Mouse (Mus musculus) v-Abl transformed pro-B cells (cell line): ENCODE data around the gene Etfbkmt.
"Not testable (repeated sequence)": the region's sequence is repeated elsewhere in the genome, so short reads cannot be mapped to it uniquely, and the experiment has no call there.

ENCODE experiments used
- in situ Hi-C, 2 experiments: fragments of 400-800 bp; cut with MboI; formaldehyde crosslinking; loops; one replicate each; pipeline ENCODE4 v1.15.1; 2025; ENCODE audit not compliant: unreplicated experiment in 2 of 2

The Etfbkmt gene

GRCm38 (mm10) chr6:149169965-149170364 is 30.3 kb downstream of the Etfbkmt start:
- in situ Hi-C loops = not testable (repeated sequence)

DNA sequence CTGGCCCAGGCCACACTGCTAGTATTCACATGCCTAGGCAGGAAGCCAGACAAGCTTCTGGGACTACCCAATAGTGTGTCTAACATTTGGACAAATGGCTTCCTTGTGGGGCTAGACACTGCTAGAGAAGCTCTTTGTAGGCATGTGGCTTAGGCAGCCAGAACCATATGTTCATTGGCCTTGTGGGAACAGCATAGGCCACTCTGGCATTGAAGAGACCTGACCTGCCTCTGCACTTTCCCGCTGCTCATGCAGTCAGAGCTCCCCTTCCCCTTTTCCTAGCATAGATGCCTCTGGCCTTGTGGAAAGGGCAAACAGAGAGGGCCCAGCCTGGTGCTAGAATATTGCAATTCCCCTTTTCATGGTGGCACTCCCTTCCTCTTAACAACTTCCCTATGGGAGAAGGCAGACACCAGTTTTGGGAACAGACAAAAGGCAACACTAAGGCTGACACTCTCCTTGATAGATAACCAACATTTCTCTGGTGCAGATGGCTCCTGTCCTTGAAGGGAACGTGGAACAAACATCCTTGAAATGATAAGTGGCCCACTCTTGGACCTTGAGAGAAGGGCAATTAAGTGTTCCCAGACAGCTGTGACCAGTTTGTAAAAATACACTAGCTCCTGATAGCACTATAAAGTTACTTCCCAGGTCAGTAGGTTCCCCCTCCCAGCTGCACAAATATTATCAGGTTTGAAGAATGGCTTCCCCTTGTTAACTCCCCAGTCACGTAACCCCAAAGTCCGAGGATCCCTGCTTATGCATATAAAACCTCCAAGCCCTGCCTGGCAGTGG is 34.4 kb downstream of the Etfbkmt start:
- in situ Hi-C loops = no loop called here

GRCm38 (mm10) chr6:149174932-149175570 is 35.4 kb downstream of the Etfbkmt start:
- in situ Hi-C loops = no loop called here

DNA sequence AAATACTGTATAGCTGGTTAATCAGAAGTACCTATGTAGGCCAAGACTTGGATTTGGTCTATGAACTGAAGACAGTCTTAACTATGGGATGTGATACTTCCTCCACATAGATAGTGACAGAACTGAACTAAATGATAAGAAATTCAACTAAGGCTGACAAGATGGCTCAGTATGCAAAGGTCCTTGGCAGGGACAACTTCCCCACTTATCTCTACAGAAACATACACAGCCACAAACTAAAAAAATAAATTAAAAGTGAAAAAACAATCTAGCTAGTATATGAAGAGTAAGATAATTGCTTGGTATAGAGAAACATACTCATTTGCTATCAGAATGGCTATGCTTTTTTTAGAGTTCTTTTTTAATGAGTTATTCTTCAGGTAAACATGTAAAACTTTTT is 39.4 kb downstream of the Etfbkmt start:
- in situ Hi-C loops = no loop called here

DNA sequence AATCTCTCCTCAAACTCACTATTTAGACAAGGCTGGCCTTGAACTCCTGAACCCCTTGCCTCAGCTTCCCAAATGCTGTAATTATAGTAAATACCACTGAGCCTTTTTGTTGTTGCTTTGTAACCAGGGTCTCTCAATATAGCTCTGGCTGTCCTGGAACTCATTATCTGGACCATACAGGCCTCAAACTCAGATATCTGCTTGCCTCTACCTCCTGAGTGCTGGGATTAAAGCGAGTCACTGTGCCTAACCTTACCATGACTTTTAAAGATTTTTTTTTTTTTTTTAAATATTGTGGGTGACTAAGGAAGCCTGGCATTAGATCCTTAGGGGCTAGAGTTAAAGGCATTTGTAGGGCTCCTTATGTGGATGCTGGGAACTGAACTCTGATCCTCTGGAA is 44.4 kb downstream of the Etfbkmt start:
- in situ Hi-C loops = loop anchor here in 1 of 2 experiments (10.0 kb wide), 1 partner anchor 121 kb away; the partner anchor contains the start of gene Resf1

DNA sequence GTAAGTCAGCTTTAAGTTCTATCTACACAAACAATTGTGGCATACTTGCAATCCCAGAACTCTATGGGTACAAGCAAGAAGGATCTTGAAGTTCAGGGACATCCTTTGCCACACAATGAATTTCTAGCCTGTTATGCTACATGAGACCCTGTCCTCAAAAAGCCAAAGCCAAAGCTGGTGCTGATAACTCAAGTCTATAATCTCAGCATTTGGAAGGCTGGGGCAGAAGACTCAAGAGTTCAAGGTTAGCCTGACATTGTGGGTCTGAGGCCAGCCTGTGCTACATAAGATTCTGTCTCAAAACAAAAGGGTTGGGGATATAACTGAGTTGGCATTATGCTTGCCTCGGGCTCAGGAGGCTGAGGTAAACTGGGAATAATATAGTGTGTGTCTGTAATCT is 47.7 kb downstream of the Etfbkmt start:
- in situ Hi-C loops = loop anchor here (5.0 to 10.0 kb wide), 3 partner anchors 45 to 190 kb away; partner anchors contain the start of gene Resf1 (in 1 of the 2)

DNA sequence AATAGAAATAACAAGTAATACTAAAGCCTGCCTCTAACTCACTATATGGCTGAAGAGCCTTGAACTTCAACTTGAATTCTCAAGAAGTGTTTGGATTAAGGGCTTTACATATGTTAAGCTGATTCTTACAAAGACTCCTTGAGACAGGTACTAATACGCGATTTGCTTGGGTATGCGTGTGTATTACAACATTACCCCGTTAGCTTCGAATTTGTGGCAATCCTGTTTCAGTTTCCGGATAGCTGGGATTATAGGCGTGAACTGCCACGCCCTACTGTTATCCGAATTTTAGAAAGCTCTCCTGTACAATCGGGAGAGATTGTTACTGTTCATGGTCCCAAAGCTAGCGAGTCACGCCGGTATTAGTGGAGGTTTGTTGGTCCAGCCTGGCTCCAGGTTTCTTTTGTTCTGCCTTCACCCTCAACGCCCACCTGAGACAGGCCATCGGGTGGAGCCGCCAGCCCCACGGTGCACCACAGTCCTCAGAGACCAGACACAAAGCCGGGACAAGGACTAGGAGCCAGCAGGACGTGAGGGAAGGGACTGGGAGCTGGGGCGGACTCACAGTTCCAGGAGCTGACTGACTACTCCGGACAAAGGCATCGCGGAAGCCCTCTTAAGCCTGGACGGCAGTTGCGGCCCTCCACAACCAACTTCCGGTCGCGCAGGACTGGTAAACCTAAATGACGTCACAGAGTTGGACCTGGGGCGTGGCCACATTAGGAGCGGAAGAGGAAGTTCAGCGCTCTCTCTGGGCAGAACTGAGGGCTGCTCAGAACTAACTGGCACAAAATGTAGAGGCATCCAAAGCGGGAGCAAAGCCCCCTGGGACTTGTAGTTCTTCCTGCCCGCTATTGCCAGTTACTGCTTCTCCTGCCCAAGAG is 48.6 kb downstream of the Etfbkmt start, which contains the start of gene Amn1:
Gene Amn1 (minus strand): TSS at position 672 of the 884 bp plus-strand sequence.
- in situ Hi-C loops = loop anchor here (5.0 to 10.0 kb wide), 3 partner anchors 46 to 189 kb away; partner anchors contain the start of gene Resf1 (in 1 of the 2)

DNA sequence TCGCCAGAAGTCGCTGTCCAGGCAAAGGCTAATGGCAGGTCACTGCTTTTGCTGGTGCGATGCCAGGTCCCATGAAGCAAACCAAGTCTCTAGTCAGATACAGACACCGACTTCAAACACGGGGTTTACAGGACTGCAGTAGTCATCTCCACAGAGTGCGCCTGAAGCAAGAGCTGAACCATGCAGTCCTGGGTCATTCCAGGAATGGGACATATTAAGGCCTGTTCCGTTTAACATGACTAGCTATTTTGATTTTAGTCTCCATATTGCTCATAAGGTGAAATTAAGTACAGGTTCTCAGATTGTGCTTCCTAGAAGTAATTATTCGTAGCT is 49.2 kb downstream of the Etfbkmt start:
- in situ Hi-C loops = loop anchor here (5.0 to 10.0 kb wide), 3 partner anchors 47 to 188 kb away; partner anchors contain the start of gene Resf1 (in 1 of the 2)

DNA sequence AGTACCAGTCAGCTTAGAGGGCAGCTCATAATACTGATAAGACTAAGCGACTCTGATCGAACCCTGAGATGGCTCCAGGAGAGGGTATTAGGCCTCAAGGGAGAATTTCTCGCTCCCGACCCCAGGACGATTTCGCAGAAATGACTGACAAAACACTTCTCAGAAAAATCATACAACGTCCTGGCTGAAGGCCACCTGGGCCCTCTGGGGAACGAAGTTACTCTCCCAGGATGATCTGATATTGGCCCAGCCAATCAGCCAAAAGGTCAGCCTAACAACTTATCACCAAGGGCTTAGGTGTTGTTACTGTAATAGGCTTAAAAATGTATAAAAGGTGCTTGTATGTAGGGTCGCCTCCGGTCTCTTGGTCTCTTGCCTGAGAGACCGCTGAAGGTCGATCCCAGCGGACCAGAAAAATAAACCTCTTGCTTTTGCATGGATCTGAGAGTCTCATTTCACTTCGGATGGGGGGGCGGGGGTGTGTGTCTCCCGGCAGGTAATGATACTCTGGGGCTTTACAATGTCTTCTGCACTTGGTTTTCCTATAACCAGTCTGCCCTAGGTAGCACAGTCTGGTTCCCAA is 49.8 kb downstream of the Etfbkmt start:
- in situ Hi-C loops = loop anchor here (5.0 to 10.0 kb wide), 3 partner anchors 47 to 188 kb away; partner anchors contain the start of gene Resf1 (in 1 of the 2)

GRCm38 (mm10) chr6:149191951-149192350 is 52.3 kb downstream of the Etfbkmt start:
- in situ Hi-C loops = not testable (repeated sequence)

DNA sequence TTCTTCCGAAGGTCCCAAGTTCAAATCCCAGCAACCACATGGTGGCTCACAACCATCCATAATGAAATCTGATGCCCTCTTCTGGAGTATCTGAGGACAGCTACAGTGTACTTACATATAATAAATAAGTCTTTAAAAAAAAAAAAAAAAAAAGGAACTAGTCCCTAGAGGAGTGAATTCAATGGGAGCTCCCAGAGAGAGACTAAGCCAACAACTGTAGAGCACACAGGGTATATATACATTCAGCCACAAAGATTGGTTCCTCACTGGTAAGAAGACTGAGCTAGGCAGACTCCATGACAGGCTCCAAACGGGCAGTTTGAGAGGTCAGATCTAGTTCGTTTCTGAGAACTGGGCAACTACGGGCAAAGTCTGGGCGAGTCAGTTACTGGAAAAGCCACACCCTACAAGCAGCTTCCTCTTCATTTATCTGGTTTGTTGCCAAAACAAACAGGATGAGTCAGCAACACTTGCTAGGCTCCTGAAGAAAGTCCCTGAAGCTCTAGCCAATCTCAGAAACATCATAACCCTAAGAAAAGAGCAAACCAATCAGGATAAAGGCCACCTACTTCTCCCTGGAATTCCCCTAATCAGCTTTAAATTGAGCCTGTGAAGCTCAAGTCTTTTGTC is 53.7 kb downstream of the Etfbkmt start:
- in situ Hi-C loops = no loop called here

GRCm38 (mm10) chr6:149197116-149197515 is 57.5 kb downstream of the Etfbkmt start:
- in situ Hi-C loops = no loop called here

- in situ Hi-C loops = no loop called here
Measured at GRCm38 (mm10) chr6:149198572-149198971, 58.9 kb downstream of the Etfbkmt start.
